Mouse (Mus musculus) neural tube, embryonic 12.5 days (tissue): ENCODE results near the gene Rab8b. TPM values are rescaled to one million over a fixed set of nuclear protein-coding genes. Genes with fewer than 3 reads are reported as not detected.
"Not testable (repeated sequence)": the region's sequence is repeated elsewhere in the genome, so short reads cannot be mapped to it uniquely, and the experiment has no call there.

Experiments
- ATAC-seq: fragments of 200-750 bp; cut with Nextera tagmentation; 2 replicates; pipeline ENCODE4 v1.8.0; 2017; ENCODE audit warnings: low read depth, mild to moderate bottlenecking, moderate TSS enrichment, moderate library complexity; ENCODE audit not compliant: low FRiP score
- H3K27ac ChIP-seq: fragments of 300-500 bp; sonication (generic); 2 replicates; pipeline ENCODE4 v1.5.1; 2016
- H3K27me3 ChIP-seq: fragments of 300-500 bp; sonication (generic); replicated peaks from 2 replicates; pipeline ENCODE4 v1.6.1; 2016; ENCODE audit warnings: mild to moderate bottlenecking
- H3K36me3 ChIP-seq: fragments of 300-500 bp; sonication (generic); 2 replicates; pipeline ENCODE4 v1.6.1; 2016; ENCODE audit warnings: mild to moderate bottlenecking
- H3K4me1 ChIP-seq: fragments of 300-500 bp; sonication (generic); 2 replicates; pipeline ENCODE4 v1.6.1; 2016
- H3K4me2 ChIP-seq: fragments of 300-500 bp; sonication (generic); replicated peaks from 2 replicates; pipeline ENCODE4 v1.6.1; 2016; ENCODE audit warnings: mild to moderate bottlenecking
- H3K4me3 ChIP-seq: fragments of 300-500 bp; sonication (generic); 2 replicates; pipeline ENCODE4 v1.5.1; 2016
- H3K9ac ChIP-seq: fragments of 300-500 bp; sonication (generic); 2 replicates; pipeline ENCODE4 v1.6.1; 2016; ENCODE audit warnings: mild to moderate bottlenecking
- H3K9me3 ChIP-seq: fragments of 300-500 bp; sonication (generic); 2 replicates; pipeline ENCODE4 v1.6.1; 2016; ENCODE audit warnings: mild to moderate bottlenecking
- WGBS: fragments of 180-500 bp; shearing (Covaris S2); methylation state at CpG from one replicate; pipeline ENCODE4 v1.1.7; 2016; 5-methylcytosine and 5-hydroxymethylcytosine counted together
- polyA plus RNA-seq: library from polyadenylated mRNA; unstranded; fragments of >200 nt; fragmentation: Nextera tagmentation; extraction: Ambion mirVana; gene quantifications from 2 replicates; pipeline ENCODE4 v1.2.1, GENCODE M21; 2016

The Rab8b gene
- polyA plus RNA-seq, 1 experiment from 2014 or later: 32.0 TPM

- H3K9ac ChIP-seq: no peak overlapping the region
- no peaks in the 10 kb centered on the region for H3K4me1 ChIP-seq
- WGBS: 73% methylated on average over 5 of the region's 5 CpGs
- peaks cover 23% of the 10 kb centered on the region for H3K36me3 ChIP-seq
- no peak for ATAC-seq
- H3K27ac ChIP-seq: no peak overlapping the region
- H3K4me3 ChIP-seq: no peak overlapping the region
- no peaks in the 10 kb centered on the region for H3K9me3 ChIP-seq
- H3K4me2 ChIP-seq: no peak overlapping the region
- no peaks in the 10 kb centered on the region for H3K27me3 ChIP-seq
Measured at GRCm38 (mm10) chr9:66861104-66861767, 58.3 kb downstream of the Rab8b start.

GRCm38 (mm10) chr9:66859523-66859922 is 60.0 kb downstream of the Rab8b start:
- H3K27me3 ChIP-seq: no peaks in the 10 kb centered on the region
- 95% methylated on average over 5 of the region's 5 CpGs for WGBS
- no peak overlapping the region for H3K4me2 ChIP-seq
- no peaks in the 10 kb centered on the region for H3K4me1 ChIP-seq
- H3K27ac ChIP-seq: no peak overlapping the region
- no peak overlapping the region for H3K9ac ChIP-seq
- H3K9me3 ChIP-seq: no peaks in the 10 kb centered on the region
- no peak overlapping the region for H3K4me3 ChIP-seq
- H3K36me3 ChIP-seq: peaks cover 23% of the 10 kb centered on the region
- no peak for ATAC-seq

- ATAC-seq: no peak
- Histone ChIP-seq H3K4me1 (peaks cover 3% of the 10 kb centered on the region; the same call in 1 of the 2 replicates), H3K9me3 (no peaks in the 10 kb centered on the region), H3K27ac (no peak overlapping the region), H3K27me3 (no peaks in the 10 kb centered on the region), H3K4me2 (no peak overlapping the region), H3K36me3 (peaks cover 23% of the 10 kb centered on the region), H3K4me3 (no peak overlapping the region), H3K9ac (no peak overlapping the region)
- 50% methylated on average over 7 of the region's 7 CpGs for WGBS
Measured at GRCm38 (mm10) chr9:66855865-66856264, 63.6 kb downstream of the Rab8b start.

GRCm38 (mm10) chr9:66852592-66852991 is 66.9 kb downstream of the Rab8b start:
- no peak overlapping the region for H3K4me3 ChIP-seq
- no peak overlapping the region for H3K27ac ChIP-seq
- peaks cover 3% of the 10 kb centered on the region for H3K36me3 ChIP-seq
- no peak for ATAC-seq
- H3K4me2 ChIP-seq: no peak overlapping the region
- no peaks in the 10 kb centered on the region for H3K9me3 ChIP-seq
- no peak overlapping the region for H3K9ac ChIP-seq
- H3K4me1 ChIP-seq: peaks cover 4% of the 10 kb centered on the region; the same call in 1 of the 2 replicates
- 26% methylated on average over 6 of the region's 6 CpGs for WGBS
- H3K27me3 ChIP-seq: no peaks in the 10 kb centered on the region

- Histone ChIP-seq H3K4me2 (no peak overlapping the region), H3K4me1 (peaks cover 4% of the 10 kb centered on the region; the same call in 1 of the 2 replicates), H3K9ac (no peak overlapping the region), H3K27me3 (no peaks in the 10 kb centered on the region), H3K27ac (no peak overlapping the region), H3K36me3 (peaks cover 16% of the 10 kb centered on the region), H3K9me3 (no peaks in the 10 kb centered on the region), H3K4me3 (no peak overlapping the region)
- 69% methylated on average over 5 of the region's 5 CpGs for WGBS
- ATAC-seq: no peak
Measured at GRCm38 (mm10) chr9:66850966-66851365, 68.5 kb downstream of the Rab8b start.

GRCm38 (mm10) chr9:66846822-66847221 is 72.7 kb downstream of the Rab8b start:
- no peak overlapping the region for H3K27ac ChIP-seq
- WGBS: 96% methylated on average over 5 of the region's 5 CpGs
- no peak overlapping the region for H3K4me2 ChIP-seq
- peaks cover 4% of the 10 kb centered on the region; the same call in 1 of the 2 replicates for H3K4me1 ChIP-seq
- no peak for ATAC-seq
- H3K4me3 ChIP-seq: no peak overlapping the region
- peaks cover 16% of the 10 kb centered on the region for H3K36me3 ChIP-seq
- H3K9ac ChIP-seq: no peak overlapping the region
- no peaks in the 10 kb centered on the region for H3K27me3 ChIP-seq
- no peaks in the 10 kb centered on the region for H3K9me3 ChIP-seq

- Histone ChIP-seq H3K36me3 (no peaks in the 10 kb centered on the region), H3K4me3 (peak overlapping the region; percentile 49), H3K9ac (peak overlapping the region; percentile 35; the same call in 1 of the 2 replicates), H3K9me3 (no peaks in the 10 kb centered on the region), H3K27me3 (peaks cover 7% of the 10 kb centered on the region; the same call in 1 of the 2 replicates), H3K27ac (no peak overlapping the region), H3K4me1 (peaks cover 14% of the 10 kb centered on the region; the same call in 1 of the 2 replicates), H3K4me2 (peak overlapping the region; percentile 95)
- under 1% methylated on average over 24 of the region's 24 CpGs for WGBS
- ATAC-seq: peak; percentile 81
Measured at GRCm38 (mm10) chr9:66835097-66835480, 84.4 kb downstream of the Rab8b start.

GRCm38 (mm10) chr9:66834318-66835096 is 85.0 kb downstream of the Rab8b start, which contains the start of gene Aph1c:
Aph1c (minus strand) TSS chr9:66834726.
- Histone ChIP-seq H3K27me3 (peaks cover 7% of the 10 kb centered on the region; the same call in 1 of the 2 replicates), H3K9me3 (no peaks in the 10 kb centered on the region), H3K9ac (peak within 1 kb of the TSS; percentile 49), H3K4me3 (peak within 1 kb of the TSS; percentile 49), H3K36me3 (no peaks in the 10 kb centered on the region), H3K4me2 (peak within 1 kb of the TSS; percentile 95), H3K27ac (no peak within 1 kb of the TSS), H3K4me1 (peaks cover 14% of the 10 kb centered on the region; the same call in 1 of the 2 replicates)
- under 1% methylated on average over 58 of the region's 58 CpGs for WGBS
- peak; percentile 99 for ATAC-seq

GRCm38 (mm10) chr9:66833851-66834250 is 85.6 kb downstream of the Rab8b start:
- H3K9ac ChIP-seq: peak overlapping the region; percentile 49
- no peaks in the 10 kb centered on the region for H3K9me3 ChIP-seq
- peaks cover 7% of the 10 kb centered on the region; the same call in 1 of the 2 replicates for H3K27me3 ChIP-seq
- H3K4me1 ChIP-seq: peaks cover 14% of the 10 kb centered on the region; the same call in 1 of the 2 replicates
- H3K36me3 ChIP-seq: no peaks in the 10 kb centered on the region
- 16% methylated on average over 7 of the region's 7 CpGs for WGBS
- H3K4me2 ChIP-seq: peak overlapping the region; percentile 95
- no peak for ATAC-seq
- H3K4me3 ChIP-seq: peak overlapping the region; percentile 49
- H3K27ac ChIP-seq: no peak overlapping the region

GRCm38 (mm10) chr9:66832366-66832908 is 87.0 kb downstream of the Rab8b start:
- H3K9me3 ChIP-seq: no peaks in the 10 kb centered on the region
- no peak overlapping the region for H3K9ac ChIP-seq
- H3K27me3 ChIP-seq: peaks cover 7% of the 10 kb centered on the region; the same call in 1 of the 2 replicates
- no peak overlapping the region for H3K27ac ChIP-seq
- no peak overlapping the region for H3K4me2 ChIP-seq
- H3K4me1 ChIP-seq: peaks cover 14% of the 10 kb centered on the region; the same call in 1 of the 2 replicates
- 69% methylated on average over 4 of the region's 4 CpGs for WGBS
- no peak for ATAC-seq
- no peaks in the 10 kb centered on the region for H3K36me3 ChIP-seq
- no peak overlapping the region for H3K4me3 ChIP-seq

GRCm38 (mm10) chr9:66825990-66826389 is 93.5 kb downstream of the Rab8b start:
- no peaks in the 10 kb centered on the region for H3K27me3 ChIP-seq
- no peak overlapping the region for H3K27ac ChIP-seq
- ATAC-seq: no peak
- H3K4me1 ChIP-seq: no peaks in the 10 kb centered on the region
- no peak overlapping the region for H3K4me3 ChIP-seq
- no peak overlapping the region for H3K9ac ChIP-seq
- 52% methylated on average over 1 of the region's 1 CpGs for whole genome bisulfite sequencing
- no peaks in the 10 kb centered on the region for H3K9me3 ChIP-seq
- H3K36me3 ChIP-seq: no peaks in the 10 kb centered on the region
- no peak overlapping the region for H3K4me2 ChIP-seq

GRCm38 (mm10) chr9:66822255-66822654 is 97.2 kb downstream of the Rab8b start:
- H3K4me3 ChIP-seq, H3K9ac ChIP-seq, H3K27me3 ChIP-seq, H3K4me1 ChIP-seq, ATAC-seq, H3K27ac ChIP-seq, H3K4me2 ChIP-seq, H3K36me3 ChIP-seq, H3K9me3 ChIP-seq: not testable (repeated sequence)
- 76% methylated on average over 2 of the region's 5 CpGs for WGBS
